Mouse (Mus musculus) liver, adult 10 weeks (tissue): ENCODE results near the gene Olfr183. TPM values are rescaled to one million over a fixed set of nuclear protein-coding genes. Genes with fewer than 3 reads are reported as not detected.

ENCODE experiments used
- polyA plus RNA-seq: library from polyadenylated mRNA; stranded (reverse); fragments of 350-450 nt; fragmentation: Illumina TruSeq; extraction: RNeasy Lipid Tissue Mini Kit (QIAGEN cat#74804); gene quantifications from one replicate; pipeline ENCODE4 v1.2.3, GENCODE M21; 2014; ENCODE audit warnings: low read depth, low replicate concordance

Olfr183 gene
- not detected for polyA plus RNA-seq

GRCm38 (mm10) chr16:58995057-58995456 is at the start of gene Olfr183:
Gene Olfr183 (plus strand): TSS chr16:58995357.

GRCm38 (mm10) chr16:59030191-59030590 is 35.0 kb downstream of the Olfr183 start, which contains the start of gene Olfr186:
Gene Olfr186 (minus strand): TSS chr16:59030291.

GRCm38 (mm10) chr16:59039710-59040109 is 44.6 kb downstream of the Olfr183 start, which contains the start of gene Olfr187:
Gene Olfr187 (minus strand): TSS chr16:59039767.

Other genes with a start within 250 kb of the Olfr183 start
- gene Olfr172, start 232.2 kb upstream of the Olfr183 start, polyA plus RNA-seq, result not detected
- gene Olfr173, start 195.1 kb upstream of the Olfr183 start, polyA plus RNA-seq, result not detected
- gene Olfr175-ps1, start 168.6 kb upstream of the Olfr183 start, polyA plus RNA-seq, result not detected
- gene Olfr177, start 120.6 kb upstream of the Olfr183 start, polyA plus RNA-seq, result not detected
- not detected for gene Olfr178, start 103.3 kb upstream of the Olfr183 start, polyA plus RNA-seq
- gene Olfr181, start 66.6 kb upstream of the Olfr183 start, polyA plus RNA-seq, result not detected
- not detected for gene Olfr180, start 66.0 kb upstream of the Olfr183 start, polyA plus RNA-seq
- gene Olfr186, start 34.9 kb downstream of the Olfr183 start, polyA plus RNA-seq, result not detected
- not detected for gene Olfr187, start 44.4 kb downstream of the Olfr183 start, polyA plus RNA-seq
- gene Olfr190, start 82.6 kb downstream of the Olfr183 start, polyA plus RNA-seq, result not detected
- gene Olfr191, start 94.5 kb downstream of the Olfr183 start, polyA plus RNA-seq, result not detected
- not detected for gene Olfr193, start 116.5 kb downstream of the Olfr183 start, polyA plus RNA-seq
- not detected for gene Olfr194, start 125.7 kb downstream of the Olfr183 start, polyA plus RNA-seq
- gene Olfr195, start 151.7 kb downstream of the Olfr183 start, polyA plus RNA-seq, result not detected
- gene Olfr196, start 175.1 kb downstream of the Olfr183 start, polyA plus RNA-seq, result not detected
- gene Olfr198, start 208.2 kb downstream of the Olfr183 start, polyA plus RNA-seq, result not detected
- gene Olfr199, start 224.4 kb downstream of the Olfr183 start, polyA plus RNA-seq, result not detected